Mouse (Mus musculus) kidney, postnatal 4 days (tissue): Measurements from ENCODE around the gene Gzma.
A peak's percentile ranks its signal among the peaks of the same experiment; 100 is the strongest.

Experiments used
- DNase-seq, 2 experiments: peaks; one replicate each; pipeline ENCODE4 v3.0.0; 2021; ENCODE audit warnings: mixed read lengths in 2 of 2

The Gzma gene

DNA sequence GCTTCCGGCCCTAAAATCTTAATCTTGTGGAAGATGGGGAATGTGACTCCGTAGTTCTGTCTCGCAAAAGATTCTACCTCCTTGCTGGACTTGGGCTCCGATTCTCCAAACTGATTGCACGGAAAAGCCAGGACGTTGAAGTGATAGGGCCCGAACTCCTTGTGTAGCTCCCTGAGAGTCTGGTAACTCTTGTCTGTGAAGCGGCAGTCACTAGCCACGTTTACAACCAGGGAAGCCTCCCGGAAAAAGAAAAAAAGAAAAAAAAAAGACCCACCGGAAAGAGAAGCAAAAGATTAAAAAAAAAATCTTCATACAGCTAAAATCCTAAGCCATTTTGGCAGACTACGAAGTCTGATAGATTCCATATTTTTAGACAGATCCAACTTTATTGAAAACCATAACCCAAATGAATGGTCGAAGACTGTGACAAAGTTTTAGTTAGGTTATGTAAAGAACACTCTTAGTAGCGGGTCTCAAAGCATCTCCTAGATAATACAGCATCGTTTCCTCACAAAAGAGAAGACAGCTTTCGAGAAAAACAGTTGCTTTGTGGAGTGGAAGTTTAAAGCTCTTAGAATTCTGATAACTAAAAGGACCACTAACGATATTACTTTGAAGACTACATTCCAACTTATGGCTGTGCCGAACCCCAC lies 55.2 kb downstream of the Gzma start:
- DNase-seq, result peak in 1 of 2 experiments; percentile 25

DNA sequence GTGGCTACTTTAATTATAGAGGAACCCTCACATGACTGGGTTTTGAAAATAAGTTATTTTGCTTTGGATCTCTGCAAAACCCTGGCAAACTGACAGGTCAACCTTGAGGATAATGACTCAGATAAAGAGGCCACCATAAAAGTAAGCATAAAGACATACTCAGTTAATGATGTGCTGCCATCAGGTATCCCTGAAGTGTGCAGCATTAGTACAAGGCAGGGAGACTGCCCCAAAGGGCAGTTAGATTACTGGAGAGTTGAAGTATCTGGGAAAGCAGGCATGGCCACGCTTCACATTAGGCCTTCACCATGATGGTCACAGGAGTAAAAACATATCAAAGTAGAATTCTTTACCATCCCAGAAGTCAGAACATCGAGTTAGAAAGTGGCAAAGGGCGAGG lies 55.9 kb downstream of the Gzma start:
- DNase-seq, result no peak
